Mouse (Mus musculus) small intestine, adult 2 months (tissue): Measurements from ENCODE around the gene Atg9a. TPM values are rescaled to one million over a fixed set of nuclear protein-coding genes. Genes with fewer than 3 reads are reported as not detected.
A peak's percentile ranks its signal among the peaks of the same experiment; 100 is the strongest.

Source experiments
- H3K27ac ChIP-seq: fragments of 200-500 bp; 2 replicates; pipeline ENCODE4 v1.5.1; 2012; ENCODE audit warnings: low read depth, low read length, control low read depth, inconsistent platforms; ENCODE audit not compliant: insufficient read depth
- H3K27me3 ChIP-seq: fragments of 200-500 bp; 2 replicates; pipeline ENCODE4 v1.6.1; 2012; ENCODE audit warnings: mild to moderate bottlenecking, moderate library complexity, low read length, inconsistent platforms; ENCODE audit not compliant: control insufficient read depth, insufficient read depth
- H3K36me3 ChIP-seq: fragments of 200-500 bp; 2 replicates; pipeline ENCODE4 v1.6.1; 2012; ENCODE audit warnings: mild to moderate bottlenecking, low read length, control low read depth, inconsistent platforms; ENCODE audit not compliant: control insufficient read depth, insufficient read depth
- H3K4me1 ChIP-seq: fragments of 200-500 bp; 2 replicates; pipeline ENCODE4 v1.6.1; 2012; ENCODE audit warnings: low read length, inconsistent platforms, mixed read lengths; ENCODE audit not compliant: control insufficient read depth, insufficient read depth, insufficient read length
- H3K4me3 ChIP-seq: fragments of 200-500 bp; 2 replicates; pipeline ENCODE4 v1.5.1; 2012; ENCODE audit warnings: low read depth, mild to moderate bottlenecking, control low read depth, inconsistent platforms, low read length, moderate library complexity
- CTCF ChIP-seq: fragments of 200-500 bp; IDR thresholded peaks from 2 replicates; pipeline ENCODE4 v1.5.1; 2012; ENCODE audit warnings: low read depth, mild to moderate bottlenecking, control low read depth, inconsistent platforms, low read length, moderate library complexity, mixed read lengths; ENCODE audit not compliant: insufficient replicate concordance, insufficient read length; ENCODE audit errors: extremely low read depth
- POLR2A ChIP-seq: fragments of 200-500 bp; IDR thresholded peaks from 2 replicates; pipeline ENCODE4 v1.6.1; 2012; ENCODE audit warnings: low read depth, mild to moderate bottlenecking, control low read depth, inconsistent platforms, low read length, moderate library complexity
- WGBS: fragments of 180-500 bp; shearing (Covaris S2); methylation state at CpG from one replicate; pipeline ENCODE4 v1.1.7; 2018; 5-methylcytosine and 5-hydroxymethylcytosine counted together
- polyA plus RNA-seq: library from polyadenylated mRNA; depleted of rRNA; stranded (reverse); fragments of >200 nt; gene quantifications from 2 replicates; pipeline ENCODE4 v1.2.3, GENCODE M21; 2012

The Atg9a gene
- polyA plus RNA-seq, 1 experiment = 148 TPM

DNA sequence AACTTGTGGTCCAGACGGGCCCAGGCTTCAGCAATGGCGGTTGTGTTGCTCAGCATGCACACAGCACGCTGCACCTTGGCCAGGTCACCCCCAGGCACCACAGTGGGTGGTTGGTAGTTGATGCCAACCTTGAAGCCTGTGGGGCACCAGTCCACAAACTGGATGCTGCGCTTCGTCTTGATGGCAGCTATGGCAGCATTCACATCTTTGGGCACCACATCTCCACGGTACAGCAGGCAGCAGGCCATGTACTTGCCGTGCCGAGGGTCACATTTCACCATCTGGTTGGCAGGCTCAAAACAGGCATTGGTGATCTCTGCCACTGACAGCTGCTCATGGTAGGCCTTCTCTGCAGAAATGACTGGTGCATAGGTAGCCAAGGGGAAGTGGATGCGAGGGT is 23.8 kb upstream of the Atg9a start:
- Histone ChIP-seq H3K36me3 (peaks cover 42% of the 10 kb centered on the region), H3K4me1 (peaks cover 40% of the 10 kb centered on the region), H3K4me3 (no peak overlapping the region), H3K27me3 (no peaks in the 10 kb centered on the region), H3K27ac (peak overlapping the region; percentile 93; the same call in 1 of the 2 replicates)
- 85% methylated on average over 9 of the region's 9 CpGs for WGBS
- TF ChIP-seq POLR2A = no peak
- TF ChIP-seq CTCF = no peak

DNA sequence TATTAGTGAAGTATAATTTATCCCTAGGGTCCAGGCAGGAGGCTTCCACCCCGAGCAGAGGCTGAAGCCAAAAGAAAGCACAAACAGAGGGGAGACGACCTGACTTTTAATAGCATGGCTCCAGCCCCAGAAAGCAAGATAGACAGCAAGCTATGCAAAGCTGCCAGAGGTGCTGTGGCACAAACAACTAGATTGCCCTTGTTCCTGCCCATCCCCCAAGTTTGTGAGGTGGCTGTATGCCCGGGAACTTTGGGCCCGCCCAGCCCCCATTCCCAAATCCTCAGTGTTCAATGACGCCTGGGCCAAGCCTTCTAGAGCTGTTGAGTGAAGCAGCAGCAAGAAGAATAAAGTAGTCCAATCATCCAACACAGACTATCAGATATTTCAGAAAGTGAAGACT is 22.9 kb upstream of the Atg9a start:
- Histone ChIP-seq H3K27ac (peak overlapping the region; percentile 93), H3K36me3 (peaks cover 42% of the 10 kb centered on the region), H3K27me3 (no peaks in the 10 kb centered on the region), H3K4me3 (peak overlapping the region; percentile 9), H3K4me1 (peaks cover 43% of the 10 kb centered on the region)
- TF ChIP-seq CTCF = no peak
- no peak for TF ChIP-seq POLR2A
- WGBS = 26% methylated on average over 5 of the region's 5 CpGs

DNA sequence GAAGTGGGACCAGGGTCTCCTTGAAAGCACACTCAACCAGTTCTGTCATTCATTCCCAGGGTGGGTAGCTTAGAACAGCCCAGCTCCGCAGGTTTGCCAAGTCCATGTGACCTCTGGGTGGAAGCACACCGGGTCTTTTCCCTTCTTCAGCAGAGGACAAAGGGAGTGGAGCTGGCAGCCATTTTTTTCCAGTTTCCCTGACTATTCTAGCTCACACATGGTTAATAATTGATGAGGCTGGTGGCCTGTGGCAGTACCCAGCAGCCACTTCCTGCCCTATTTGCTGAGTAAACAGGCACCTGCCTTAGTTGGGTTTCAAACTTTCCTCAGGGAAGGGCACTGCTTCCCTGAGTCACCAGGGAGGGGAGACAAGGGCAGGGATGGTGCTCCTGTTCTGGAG is 22.4 kb upstream of the Atg9a start:
- Histone ChIP-seq H3K4me3 (no peak overlapping the region), H3K4me1 (peaks cover 39% of the 10 kb centered on the region), H3K27ac (peak overlapping the region; percentile 96), H3K36me3 (peaks cover 42% of the 10 kb centered on the region), H3K27me3 (no peaks in the 10 kb centered on the region)
- no peak; the same call in 1 of the 2 replicates for TF ChIP-seq CTCF
- no peak for TF ChIP-seq POLR2A
- 25% methylated on average over 2 of the region's 2 CpGs for WGBS

DNA sequence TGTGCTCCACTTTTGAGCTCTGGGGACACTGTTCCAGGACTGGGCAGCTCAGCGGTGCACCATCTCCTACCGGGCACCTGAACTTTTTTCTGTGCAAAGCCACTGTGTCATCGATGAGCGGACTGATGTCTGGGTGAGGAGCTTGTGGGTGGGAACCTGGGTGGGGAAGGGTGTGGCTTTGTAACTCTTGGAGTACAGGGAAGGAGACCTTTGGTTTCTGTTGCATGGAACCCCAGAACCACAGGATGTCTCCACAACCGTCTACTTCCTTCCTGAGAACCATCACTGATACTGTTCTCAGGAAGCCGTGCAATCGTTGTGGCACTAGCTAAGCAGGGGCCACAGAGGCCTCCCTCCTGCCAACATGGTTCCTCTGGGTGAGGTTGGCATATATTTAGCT is 21.1 kb upstream of the Atg9a start:
- Histone ChIP-seq H3K4me1 (peaks cover 41% of the 10 kb centered on the region), H3K36me3 (peaks cover 42% of the 10 kb centered on the region), H3K27ac (peak overlapping the region; percentile 96), H3K4me3 (peak overlapping the region; percentile 27), H3K27me3 (no peaks in the 10 kb centered on the region)
- TF ChIP-seq POLR2A = no peak
- WGBS = 24% methylated on average over 7 of the region's 7 CpGs

DNA sequence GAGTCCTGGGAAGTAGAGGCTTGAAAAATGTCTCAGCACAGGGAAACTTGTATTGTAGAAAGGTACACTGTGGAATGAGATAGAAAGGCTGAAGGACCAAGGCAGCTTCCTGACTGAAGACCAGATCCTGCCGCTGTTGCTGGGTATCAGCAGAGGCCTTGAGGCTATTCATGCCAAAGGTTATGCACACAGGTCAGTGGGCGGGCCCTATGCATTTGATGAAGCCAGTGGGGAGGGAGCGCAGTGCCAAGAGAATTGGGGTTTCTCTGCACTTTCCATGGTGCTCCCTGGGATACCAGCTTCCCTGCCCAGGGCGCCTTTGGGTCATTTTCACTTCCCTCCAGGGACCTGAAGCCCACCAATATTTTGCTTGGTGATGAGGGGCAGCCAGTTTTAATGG is 20.5 kb upstream of the Atg9a start:
- no peaks in the 10 kb centered on the region for H3K27me3 ChIP-seq
- peak overlapping the region; percentile 27 for H3K4me3 ChIP-seq
- peaks cover 42% of the 10 kb centered on the region for H3K36me3 ChIP-seq
- no peak for TF ChIP-seq CTCF
- TF ChIP-seq POLR2A = no peak
- H3K4me1 ChIP-seq = peaks cover 41% of the 10 kb centered on the region
- 65% methylated on average over 4 of the region's 4 CpGs for WGBS
- H3K27ac ChIP-seq = peak overlapping the region; percentile 71

DNA sequence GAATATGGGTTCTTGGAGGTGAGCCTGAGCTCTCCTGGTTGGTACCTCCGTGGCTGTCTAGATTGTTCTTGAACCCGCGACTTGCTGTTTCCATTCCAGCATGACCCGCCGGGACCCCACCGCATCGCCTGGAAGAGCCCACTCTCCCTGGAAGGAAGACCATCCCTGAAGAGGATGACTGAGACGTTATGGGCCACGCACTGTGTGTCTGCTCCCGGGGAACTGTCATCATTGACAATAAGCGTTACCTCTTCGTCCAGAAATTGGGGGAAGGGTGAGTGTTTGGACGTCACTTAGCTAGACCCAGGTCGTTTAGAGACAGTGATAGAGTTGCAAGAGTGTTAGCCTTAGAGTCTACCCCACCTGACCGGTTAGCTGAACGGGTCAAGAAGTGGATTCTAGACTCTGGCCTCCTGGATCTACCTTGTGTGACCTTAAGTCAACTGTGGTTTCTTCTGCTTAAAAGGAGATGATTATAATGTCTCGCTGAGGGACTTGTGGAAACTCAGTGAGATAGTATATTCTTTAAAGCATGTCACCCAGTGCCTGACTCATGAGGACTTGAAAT is 19.2 kb upstream of the Atg9a start:
- Histone ChIP-seq H3K4me3 (peak overlapping the region; percentile 88), H3K27ac (peak overlapping the region; percentile 49), H3K27me3 (no peaks in the 10 kb centered on the region), H3K36me3 (peaks cover 36% of the 10 kb centered on the region), H3K4me1 (peaks cover 39% of the 10 kb centered on the region)
- 4% methylated on average over 17 of the region's 17 CpGs for WGBS
- no peak for TF ChIP-seq POLR2A
- no peak for TF ChIP-seq CTCF

DNA sequence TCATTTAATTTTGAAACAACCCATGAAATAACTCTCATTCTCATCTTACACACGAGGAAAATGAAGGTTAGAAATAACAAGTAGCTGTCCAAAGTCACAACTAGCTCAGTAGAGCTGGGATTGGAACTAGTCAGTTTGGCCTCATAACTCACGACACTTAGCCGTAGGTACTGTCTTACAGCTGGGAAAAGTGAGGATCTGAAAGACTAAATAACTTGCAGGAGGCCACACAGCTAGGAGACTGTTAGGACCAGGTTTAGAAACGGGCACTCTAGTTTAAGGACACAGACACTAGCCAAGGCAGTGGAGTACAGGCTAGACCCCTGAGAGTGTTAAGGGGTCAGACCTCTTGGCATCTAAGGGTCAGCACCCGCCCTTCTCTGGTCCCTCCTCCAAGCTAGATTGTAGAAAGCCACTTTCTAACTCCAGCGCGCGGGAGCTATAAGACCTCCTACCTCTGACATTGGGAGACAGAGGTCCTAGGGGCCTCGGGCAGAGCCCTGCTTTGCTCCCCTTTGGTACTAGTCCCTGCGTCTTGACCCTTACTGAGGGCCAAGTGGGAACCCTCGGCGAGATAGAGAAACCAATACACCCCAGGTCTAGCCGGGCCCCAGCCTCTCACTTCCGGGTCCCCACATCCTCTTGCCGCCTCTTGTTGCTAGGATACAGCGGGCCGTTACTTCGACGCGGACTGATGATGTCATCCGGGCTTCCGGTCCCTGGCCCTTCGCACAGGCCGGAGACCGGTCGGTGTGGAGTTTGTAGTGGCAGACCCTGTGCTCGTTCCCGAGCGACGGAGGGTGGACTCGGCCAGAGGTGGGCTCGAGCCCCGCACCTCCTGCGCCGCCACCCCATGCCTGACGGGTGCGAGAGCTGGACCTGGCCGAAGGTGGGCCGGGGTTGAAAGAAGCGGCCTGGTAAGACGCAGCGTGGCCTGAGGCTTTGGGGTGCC is 18.4 kb upstream of the Atg9a start, which contains the start of the genes Glb1l and Stk16:
Gene Glb1l, minus strand, starts transcription at position 678 of the 952 bp plus-strand sequence.
Gene Stk16, plus strand, starts transcription at position 703 of the 952 bp plus-strand sequence.
- peaks cover 28% of the 10 kb centered on the region for H3K36me3 ChIP-seq
- H3K27me3 ChIP-seq = no peaks in the 10 kb centered on the region
- peak; percentile 67 for TF ChIP-seq POLR2A
- no peak for TF ChIP-seq CTCF
- peak within 1 kb of the TSS; percentile 88 for H3K4me3 ChIP-seq
- H3K27ac ChIP-seq = peak within 1 kb of the TSS; percentile 49
- peaks cover 32% of the 10 kb centered on the region for H3K4me1 ChIP-seq
- WGBS = 4% methylated on average over 42 of the region's 42 CpGs
